Mouse (Mus musculus): ENCODE measurements at regions not wholly inside any gene's neighbourhood (a gene's known extent, or its start where the extent isn't known, plus 50 kb on each side); places are given as distances from the start of the nearest gene placed in this dataset.

GRCm38 (mm10) chr16:71004211-71004610, 690.5 kb downstream of the Gbe1 start:
- no peak for DNase-seq

- DNase-seq: no peak
Observed at GRCm38 (mm10) chr16:71043381-71043780, 729.6 kb downstream of the Gbe1 start.

GRCm38 (mm10) chr16:71054258-71054657, 740.5 kb downstream of the Gbe1 start:
- no peak for DNase-seq

- DNase-seq: peak; percentile 21
Observed at GRCm38 (mm10) chr16:71062754-71063153, 749.0 kb downstream of the Gbe1 start.

GRCm38 (mm10) chr16:71063361-71063932, 749.7 kb downstream of the Gbe1 start:
- no peak for DNase-seq

GRCm38 (mm10) chr16:71070186-71070585, 756.4 kb downstream of the Gbe1 start:
- DNase-seq: no peak

- no peak for DNase-seq
Observed at GRCm38 (mm10) chr16:71102829-71103228, 789.1 kb downstream of the Gbe1 start.

- DNase-seq: no peak
Observed at GRCm38 (mm10) chr16:71108979-71109378, 795.2 kb downstream of the Gbe1 start.

GRCm38 (mm10) chr16:71114301-71114700, 800.6 kb downstream of the Gbe1 start:
- no peak for DNase-seq

- no peak for DNase-seq
Observed at GRCm38 (mm10) chr16:71120706-71121105, 807.0 kb downstream of the Gbe1 start.

- DNase-seq: no peak
Observed at GRCm38 (mm10) chr16:71123616-71124015, 809.9 kb downstream of the Gbe1 start.

- DNase-seq: no peak
Observed at GRCm38 (mm10) chr16:71132826-71133225, 819.1 kb downstream of the Gbe1 start.

GRCm38 (mm10) chr16:71138668-71139067, 824.9 kb downstream of the Gbe1 start:
- DNase-seq: no peak

Data from embryo, embryonic 11 days (tissue).